ENCODE assay signal across 31 mouse cellular contexts in the genomic region with DNA sequence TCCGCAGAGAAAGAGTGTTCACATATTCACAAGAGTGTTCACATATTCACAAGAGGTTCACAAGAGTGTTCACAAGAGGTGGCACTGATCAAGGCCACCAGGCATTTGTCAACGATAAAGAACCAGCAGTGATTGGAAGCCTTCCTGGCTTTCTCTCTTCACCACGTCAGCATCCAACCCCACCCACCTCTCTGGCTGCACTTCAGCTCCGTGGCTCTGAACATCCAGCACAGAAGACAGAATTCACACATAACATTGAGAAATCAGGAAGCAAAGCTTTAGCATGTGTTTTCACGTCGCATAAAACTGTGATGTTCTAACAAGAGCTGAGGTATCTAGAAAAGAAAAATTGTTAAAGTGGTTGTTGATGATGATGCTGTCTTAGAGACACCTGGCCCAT. TPM values are rescaled to one million over a fixed set of nuclear protein-coding genes. Genes with fewer than 3 reads are reported as not detected.
A peak's percentile ranks its signal among the peaks of the same experiment; 100 is the strongest.
DNase-seq lines count a peak whose midpoint lies in the region; ATAC-seq lines count a peak whose summit lies in the region.
"Had no signal": no experiment of that assay in that cellular context is flagged by ENCODE, and none has a peak within 500 bp of the region (broad histone marks: within the 10 kb centered on the region; RNA-seq: fewer than 3 reads in every experiment).

No protein-coding gene starts in this region.

- no peaks in the 10 kb centered on the region for H3K9me3 ChIP-seq in heart, embryonic 11.5 days (replicated peaks; ENCODE audit: control insufficient read depth, low read length)
- no peaks in the 10 kb centered on the region for H3K9me3 ChIP-seq in intestine, embryonic 15.5 days
- H3K9me3 ChIP-seq: embryonic facial prominence, embryonic 13.5 days; forebrain, embryonic 10.5 days; forebrain, embryonic 15.5 days; G1E; heart, embryonic 15.5 days; hindbrain, embryonic 10.5 days; liver, embryonic 12.5 days had no signal

- no peaks in the 10 kb centered on the region for H3K36me3 ChIP-seq in heart, embryonic 11.5 days (ENCODE audit: control insufficient read depth, insufficient read depth, low read length)
- no peaks in the 10 kb centered on the region for H3K36me3 ChIP-seq in intestine, embryonic 15.5 days
- H3K36me3 ChIP-seq: embryonic facial prominence, embryonic 13.5 days; forebrain, embryonic 10.5 days; forebrain, embryonic 15.5 days; G1E; heart, embryonic 15.5 days; hindbrain, embryonic 10.5 days; liver, embryonic 12.5 days had no signal

- 66% methylated on average over 6 of the region's 6 CpGs for WGBS in heart, embryonic 11.5 days (ENCODE audit: insufficient replicate concordance)
- 78% methylated on average over 6 of the region's 6 CpGs for WGBS in intestine, embryonic 15.5 days

- intact Hi-C loops in heart, postnatal 10 days (cut with DNase I), result no loop called here
- intact Hi-C loops in left cerebral cortex, postnatal 4 days (cut with DNase I), result no loop called here

- H3K27me3 ChIP-seq in heart, embryonic 11.5 days (ENCODE audit: control insufficient read depth, insufficient read depth, low read length), result no peaks in the 10 kb centered on the region
- H3K27me3 ChIP-seq in intestine, embryonic 15.5 days (replicated peaks), result no peaks in the 10 kb centered on the region
- H3K27me3 ChIP-seq: embryonic facial prominence, embryonic 13.5 days; forebrain, embryonic 15.5 days; heart, embryonic 15.5 days; liver, embryonic 12.5 days had no signal

- H3K4me1 ChIP-seq in heart, embryonic 11.5 days (ENCODE audit: control insufficient read depth, insufficient read depth, low read length), result 0 out of 2 replicates have a peak, but pooled peaks cover 2% of the 10 kb centered on the region
- H3K4me1 ChIP-seq in intestine, embryonic 15.5 days (replicated peaks), result no peaks in the 10 kb centered on the region
- H3K4me1 ChIP-seq: forebrain, embryonic 10.5 days; heart, embryonic 15.5 days; hindbrain, embryonic 10.5 days; liver, embryonic 12.5 days had no signal

- H3K27ac ChIP-seq in heart, embryonic 11.5 days (ENCODE audit: low read depth, low read length), result no peak overlapping the region
- no peak overlapping the region for H3K27ac ChIP-seq in intestine, embryonic 15.5 days
- H3K27ac ChIP-seq: embryonic facial prominence, embryonic 13.5 days; forebrain, embryonic 10.5 days; forebrain, embryonic 15.5 days; heart, embryonic 15.5 days; hindbrain, embryonic 10.5 days; kidney, postnatal 0 days; liver, embryonic 12.5 days had no signal

- ATAC-seq in heart, embryonic 11.5 days (replicated peaks; ENCODE audit: insufficient number of reproducible peaks, low FRiP score, low TSS enrichment), result no peak
- ATAC-seq in intestine, embryonic 15.5 days, result no peak
- ATAC-seq: forebrain, embryonic 15.5 days; hindbrain, embryonic 16.5 days; liver, embryonic 12.5 days; liver, postnatal 0 days; midbrain, embryonic 16.5 days had no signal

- no peak overlapping the region for H3K9ac ChIP-seq in heart, embryonic 11.5 days (ENCODE audit: low read depth, low read length)
- H3K9ac ChIP-seq in intestine, embryonic 15.5 days, result no peak overlapping the region
- H3K9ac ChIP-seq: embryonic facial prominence, embryonic 13.5 days; forebrain, embryonic 15.5 days; heart, embryonic 15.5 days; liver, embryonic 12.5 days; liver, postnatal 0 days had no signal

- peak; percentile 36 to 42 for DNase-seq in heart, postnatal 10 days
- DNase-seq in left cerebral cortex, adult 11 months (ENCODE audit: low spot score), result peak; percentile 33
- DNase-seq in left cerebral cortex, postnatal 4 days, result no peak
- DNase-seq in frontal cortex, postnatal 36 days (ENCODE audit: low spot score in 2 of 2), result peak; percentile 47 to 58
- DNase-seq in right cerebral cortex, postnatal 25 days, result peak; percentile 48
- no peak for DNase-seq in cerebellum, postnatal 25 days
- DNase-seq: adrenal gland, adult 8-10 months; cerebellum, adult 11 months; cerebellum, adult 9-10 months; embryo, embryonic 11 days; gastrocnemius, postnatal 10 days; kidney, adult 8-10 months; kidney, postnatal 4 days; liver, postnatal 0 days; lung, postnatal 36 days had no signal

- no peak overlapping the region for H3K4me3 ChIP-seq in heart, embryonic 11.5 days (ENCODE audit: low read depth, low read length)
- no peak overlapping the region for H3K4me3 ChIP-seq in intestine, embryonic 15.5 days (replicated peaks)
- H3K4me3 ChIP-seq: embryonic facial prominence, embryonic 13.5 days; forebrain, embryonic 10.5 days; forebrain, embryonic 15.5 days; heart, embryonic 15.5 days; hindbrain, embryonic 10.5 days; liver, embryonic 12.5 days had no signal

- no peak overlapping the region for H3K4me2 ChIP-seq in heart, embryonic 11.5 days
- no peak overlapping the region for H3K4me2 ChIP-seq in intestine, embryonic 15.5 days (replicated peaks)
- H3K4me2 ChIP-seq: embryonic facial prominence, embryonic 13.5 days; forebrain, embryonic 15.5 days; heart, embryonic 15.5 days; liver, embryonic 12.5 days; midbrain, embryonic 11.5 days had no signal

RNA-seq across cellular contexts. Expression of a gene that starts 10.4 kb away (rescaled TPM):
- total RNA-seq in heart, postnatal 10 days (2021), result 1 to 10 TPM; 5.6 to 7.4 TPM
- polyA plus RNA-seq in heart, embryonic 11.5 days (2014; fragmentation: Nextera tagmentation; extraction: Ambion mirVana), result not detected in 2 replicates
- under 1 TPM; 0.28 to 0.52 TPM for total RNA-seq in left cerebral cortex, postnatal 4 days (2021)
- 0.53 and 0.62 TPM in 2 replicates for polyA plus RNA-seq in intestine, embryonic 15.5 days (2015; fragmentation: Nextera tagmentation; extraction: Ambion mirVana)
- total RNA-seq: megakaryocyte, adult 5-6 weeks; neutrophil, adult 5-6 weeks had no signal
- polyA plus RNA-seq: embryonic facial prominence, embryonic 13.5 days; forebrain, embryonic 10.5 days; forebrain, embryonic 15.5 days; G1E; hindbrain, embryonic 10.5 days; hindbrain, embryonic 16.5 days; liver, embryonic 12.5 days; liver, postnatal 0 days; midbrain, embryonic 11.5 days; midbrain, embryonic 16.5 days; neural tube, embryonic 11.5 days had no signal

Comparison
In these comparisons a context has a peak if more than half of its experiments do, and no peak if none do; other contexts are left out.
1. DNase-seq: peak in heart, postnatal 10 days (2 of 2), left cerebral cortex, adult 11 months (single experiment), frontal cortex, postnatal 36 days (2 of 2) and right cerebral cortex, postnatal 25 days (single experiment); none in left cerebral cortex, postnatal 4 days (single experiment) and cerebellum, postnatal 25 days (0 of 2).
2. RNA of a gene that starts 10.4 kb away (total RNA-seq): 5.6 to 7.4 TPM in heart, postnatal 10 days; 0.28 to 0.52 TPM in left cerebral cortex, postnatal 4 days; every median in the first group is over 4 times any median in the second.